Mouse (Mus musculus) embryonic stem cell, embryonic (primary cell): Measurements from ENCODE around the gene Tceal5.
"Not testable (repeated sequence)": the region's sequence is repeated elsewhere in the genome, so short reads cannot be mapped to it uniquely, and the experiment has no call there.

ENCODE experiments used
- CTCF ChIA-PET, 4 experiments: fragments of 300-600 bp in 2 of 4; fragments of 350-600 bp in 2 of 4; sonication (Branson Sonifier 250); formaldehyde crosslinking; loops; one replicate each; lab custom pipeline; 2022; ENCODE audit warnings: inconsistent platforms in 2 of 4; lab: Charles Lee
- POLR2A ChIA-PET, 4 experiments: fragments of 300-600 bp in 2 of 4; fragments of 350-600 bp in 2 of 4; sonication (Branson Sonifier 250); formaldehyde crosslinking; loops; one replicate each; lab custom pipeline; 2022; ENCODE audit warnings: antibody characterized with exemption in 4 of 4, inconsistent platforms in 1 of 4; lab: Charles Lee

Tceal5 gene

GRCm38 (mm10) chrX:136203664-136204066, at the start of gene Tceal5:
Gene Tceal5 (minus strand): TSS chrX:136203876.
- ChIA-PET POLR2A (interaction anchor here in 3 of 4 experiments (0.7 to 1.9 kb wide), 8 partner anchors 9 to 41 kb away, joined by 3 to 8 read pairs (median 4); partner anchors contain the start of genes Tceal7 (in 2 of the 3), Tceal8 (in 2 of the 3) and Tceal9 (in 1 of the 3)), CTCF (interaction anchor here in 2 of 4 experiments (0.6 to 1.1 kb wide), 2 partner anchors 101 to 442 kb away, joined by 4 to 5 read pairs; no protein-coding TSS in a partner anchor)

- ChIA-PET POLR2A (interaction anchor here in 3 of 4 experiments (0.6 to 2.9 kb wide), 5 partner anchors 16 to 185 kb away, joined by 3 to 12 read pairs (median 3); no protein-coding TSS in a partner anchor), CTCF (no interaction called here)
Measured at GRCm38 (mm10) chrX:136252023-136252729, 48.5 kb upstream of the Tceal5 start.

GRCm38 (mm10) chrX:136249671-136250070, 46.0 kb upstream of the Tceal5 start:
- ChIA-PET POLR2A (interaction anchor here in 3 of 4 experiments (0.6 to 3.6 kb wide), 10 partner anchors 8 to 77 kb away, joined by 3 to 13 read pairs (median 4); partner anchors contain the start of genes Bex1 (in 1 of the 3), Tceal7 (in 1 of the 3) and Tceal8 (in 1 of the 3)), CTCF (interaction anchor here in 1 of 4 experiments (0.9 kb wide), 1 partner anchor 72 kb away, joined by 3 read pairs; no protein-coding TSS in a partner anchor)

- ChIA-PET POLR2A (interaction anchor here in 3 of 4 experiments (0.6 to 3.6 kb wide), 8 partner anchors 9 to 55 kb away, joined by 3 to 13 read pairs (median 4); partner anchors contain the start of genes Bex1 (in 1 of the 3) and Tceal7 (in 1 of the 3)), CTCF (no interaction called here)
Measured at GRCm38 (mm10) chrX:136248811-136249210, 45.1 kb upstream of the Tceal5 start.

- ChIA-PET CTCF (interaction anchor here in 1 of 4 experiments (0.6 kb wide), 1 partner anchor 1632 kb away, joined by 3 read pairs; no protein-coding TSS in a partner anchor), POLR2A (interaction anchor here in 3 of 4 experiments (0.9 to 2.4 kb wide), 27 partner anchors 8 to 76 kb away, joined by 3 to 41 read pairs (median 5); partner anchors contain the start of genes Tceal8 (in 3 of the 3), Bex1 (in 1 of the 3), Tceal5 (in 1 of the 3) and Tceal7 (in 1 of the 3))
Measured at GRCm38 (mm10) chrX:136245521-136246071, 41.9 kb upstream of the Tceal5 start.

GRCm38 (mm10) chrX:136244574-136245229, 41.0 kb upstream of the Tceal5 start, which contains the start of gene Tceal9:
Gene Tceal9 (plus strand): TSS chrX:136245079.
- CTCF ChIA-PET: no interaction called here
- POLR2A ChIA-PET: interaction anchor here in 3 of 4 experiments (0.6 to 2.4 kb wide), 37 partner anchors 9 to 496 kb away, joined by 3 to 41 read pairs (median 4); partner anchors contain the start of genes Tceal8 (in 3 of the 3), Tceal5 (in 2 of the 3), Tceal7 (in 2 of the 3) and Bex1 (in 1 of the 3)

- CTCF ChIA-PET: no interaction called here
- POLR2A ChIA-PET: interaction anchor here in 1 of 4 experiments (1.1 kb wide), 1 partner anchor 71 kb away, joined by 3 read pairs; the partner anchor contains the start of gene Tceal8
Measured at GRCm38 (mm10) chrX:136243181-136243580, 39.5 kb upstream of the Tceal5 start.

GRCm38 (mm10) chrX:136238118-136238517, 34.4 kb upstream of the Tceal5 start:
- CTCF ChIA-PET: interaction anchor here in 3 of 4 experiments (0.6 to 1.2 kb wide), 5 partner anchors 16 to 84 kb away, joined by 3 to 6 read pairs (median 3); no protein-coding TSS in a partner anchor
- POLR2A ChIA-PET: interaction anchor here in 2 of 4 experiments (1.5 to 1.7 kb wide), 2 partner anchors 24 to 33 kb away, joined by 3 to 8 read pairs; partner anchors contain the start of gene Tceal7 (in 1 of the 2)

GRCm38 (mm10) chrX:136227768-136228167, 24.1 kb upstream of the Tceal5 start:
- ChIA-PET CTCF (no interaction called here), POLR2A (interaction anchor here in 1 of 4 experiments (1.5 kb wide), 1 partner anchor 17 kb away, joined by 4 read pairs; the partner anchor contains the start of gene Tceal9)

GRCm38 (mm10) chrX:136223714-136224113, 20.0 kb upstream of the Tceal5 start:
- ChIA-PET CTCF (no interaction called here), POLR2A (interaction anchor here in 1 of 4 experiments (1.3 kb wide), 1 partner anchor 47 kb away, joined by 4 read pairs; no protein-coding TSS in a partner anchor)

GRCm38 (mm10) chrX:136216303-136216702, 12.6 kb upstream of the Tceal5 start:
- ChIA-PET CTCF (no interaction called here), POLR2A (interaction anchor here in 2 of 4 experiments (0.7 to 3.6 kb wide), 4 partner anchors 28 to 44 kb away, joined by 3 to 13 read pairs (median 4); partner anchors contain the start of genes Tceal8 (in 1 of the 2) and Tceal9 (in 1 of the 2))

GRCm38 (mm10) chrX:136214729-136215677, 11.3 kb upstream of the Tceal5 start, which contains the start of the genes Tceal7 and Bex1:
Gene Tceal7 (plus strand): TSS chrX:136214779.
Gene Bex1 (minus strand): TSS chrX:136215513.
- CTCF ChIA-PET: not testable (repeated sequence)
- POLR2A ChIA-PET: interaction anchor here (0.6 to 3.9 kb wide), 21 partner anchors 9 to 204 kb away, joined by 3 to 17 read pairs (median 3); partner anchors contain the start of genes Tceal8 (in 3 of the 4), Tceal9 (in 3 of the 4) and Tceal5 (in 2 of the 4)

GRCm38 (mm10) chrX:136213396-136213795, 9.7 kb upstream of the Tceal5 start:
- ChIA-PET POLR2A (interaction anchor here in 3 of 4 experiments (0.7 to 3.9 kb wide), 18 partner anchors 9 to 92 kb away, joined by 3 to 17 read pairs (median 5); partner anchors contain the start of genes Tceal8 (in 3 of the 3), Tceal5 (in 2 of the 3) and Tceal9 (in 2 of the 3)), CTCF (no interaction called here)

GRCm38 (mm10) chrX:136204406-136204805, 730 bp upstream of the Tceal5 start:
- ChIA-PET POLR2A (interaction anchor here in 2 of 4 experiments (0.7 to 1.7 kb wide), 4 partner anchors 9 to 32 kb away, joined by 3 to 6 read pairs (median 6); partner anchors contain the start of genes Tceal7 (in 1 of the 2) and Tceal8 (in 1 of the 2)), CTCF (no interaction called here)

GRCm38 (mm10) chrX:136203257-136203656, 419 bp downstream of the Tceal5 start:
- CTCF ChIA-PET: interaction anchor here in 2 of 4 experiments (0.6 to 1.1 kb wide), 2 partner anchors 101 to 442 kb away, joined by 4 to 5 read pairs; no protein-coding TSS in a partner anchor
- POLR2A ChIA-PET: interaction anchor here in 3 of 4 experiments (0.6 to 1.9 kb wide), 9 partner anchors 9 to 42 kb away, joined by 3 to 8 read pairs (median 4); partner anchors contain the start of genes Tceal7 (in 2 of the 3), Tceal8 (in 2 of the 3), Bex1 (in 1 of the 3) and Tceal9 (in 1 of the 3)

- CTCF ChIA-PET: no interaction called here
- POLR2A ChIA-PET: interaction anchor here in 2 of 4 experiments (0.6 to 1.9 kb wide), 2 partner anchors 25 to 108 kb away, joined by 6 to 8 read pairs; partner anchors contain the start of gene Tceal8 (in 1 of the 2)
Measured at GRCm38 (mm10) chrX:136196873-136197272, 6.8 kb downstream of the Tceal5 start.
